In the genomic region with DNA sequence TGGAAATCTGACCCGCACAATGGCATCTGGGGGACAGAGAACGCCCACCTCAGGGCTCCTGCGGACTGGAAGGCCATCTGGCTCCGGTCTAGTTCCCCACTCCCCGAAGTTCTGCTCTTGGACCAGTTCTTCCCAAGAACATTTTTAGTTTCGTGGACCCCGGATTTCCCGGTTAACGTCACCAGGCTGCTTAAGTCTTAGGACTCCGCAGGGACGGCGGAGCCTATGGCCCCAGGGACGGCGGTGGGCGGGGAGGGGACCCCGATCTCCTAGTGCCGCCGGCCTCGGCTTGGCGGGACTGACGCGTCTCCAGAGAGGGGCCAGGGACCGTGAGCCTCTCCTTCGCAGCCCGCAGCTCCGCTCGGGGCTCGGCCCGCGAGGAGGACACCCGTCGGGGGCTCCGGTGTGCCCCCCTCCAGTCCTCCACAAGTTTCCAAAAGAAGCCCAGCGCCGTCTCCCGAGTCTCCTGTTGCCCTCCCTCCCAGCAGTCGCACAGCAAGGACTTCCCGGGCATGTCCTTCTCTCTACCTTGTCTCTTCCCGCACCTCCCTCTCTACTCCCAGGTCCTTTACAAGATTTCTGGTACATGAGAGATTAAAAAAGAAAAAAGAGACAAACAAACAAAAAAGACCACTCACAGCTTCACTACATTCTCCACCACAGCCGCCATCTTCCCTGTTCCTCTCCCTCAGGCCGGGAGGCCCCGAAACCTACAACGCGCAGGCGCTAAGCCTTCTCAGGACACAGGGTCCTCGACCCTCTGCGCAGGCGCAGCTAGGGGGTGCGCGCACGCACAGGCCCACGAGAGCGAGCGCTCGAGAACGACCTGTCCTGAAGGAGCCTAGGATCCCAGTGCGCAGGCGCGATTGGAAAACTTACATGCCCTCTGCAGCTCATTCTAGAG, we compare ENCODE assay signal across 7 mouse cellular contexts. TPM values are rescaled to one million over a fixed set of nuclear protein-coding genes. Genes with fewer than 3 reads are reported as not detected.
A peak's percentile ranks its signal among the peaks of the same experiment; 100 is the strongest.
DNase-seq lines count a peak whose midpoint lies in the region; ATAC-seq lines count a peak whose summit lies in the region.

No protein-coding gene starts in this region.

- peak; percentile 99 for DNase-seq in adrenal gland, postnatal 25 days
- DNase-seq in heart, adult 11 months: peak; percentile 100
- DNase-seq in kidney, adult 18-20 months: peak; percentile 99
- DNase-seq in limb, embryonic 11.5 days (ENCODE audit: low spot score): peak; percentile 100
- peak; percentile 100 for DNase-seq in midbrain, embryonic 14.5 days
- DNase-seq in spleen, adult 18-20 months: peak; percentile 97 to 98

- peak overlapping the region; percentile 91 for H3K27ac ChIP-seq in embryonic facial prominence, embryonic 12.5 days
- peak overlapping the region; percentile 64 for H3K27ac ChIP-seq in limb, embryonic 11.5 days (replicated peaks; ENCODE audit: low read depth, low read length)
- peak overlapping the region; percentile 77 for H3K27ac ChIP-seq in midbrain, embryonic 14.5 days (replicated peaks; ENCODE audit: low read depth, low read length)

- H3K9ac ChIP-seq in embryonic facial prominence, embryonic 12.5 days: peak overlapping the region; percentile 98
- peak overlapping the region; percentile 95 for H3K9ac ChIP-seq in limb, embryonic 11.5 days (ENCODE audit: low read length)
- peak overlapping the region; percentile 81 for H3K9ac ChIP-seq in midbrain, embryonic 14.5 days (replicated peaks; ENCODE audit: low read length)

- peak overlapping the region; percentile 97 for H3K4me3 ChIP-seq in embryonic facial prominence, embryonic 12.5 days
- peak overlapping the region; percentile 80 for H3K4me3 ChIP-seq in limb, embryonic 11.5 days (ENCODE audit: low read depth, low read length)
- H3K4me3 ChIP-seq in midbrain, embryonic 14.5 days (replicated peaks; ENCODE audit: low read depth, low read length): peak overlapping the region; percentile 95

- H3K36me3 ChIP-seq in embryonic facial prominence, embryonic 12.5 days: no peaks in the 10 kb centered on the region; the same call in 1 of the 2 replicates
- no peaks in the 10 kb centered on the region for H3K36me3 ChIP-seq in limb, embryonic 11.5 days (ENCODE audit: control insufficient read depth, insufficient read depth, low read length)
- peaks cover 11% of the 10 kb centered on the region for H3K36me3 ChIP-seq in midbrain, embryonic 14.5 days (ENCODE audit: control insufficient read depth, insufficient read depth, low read length)

- peak overlapping the region; percentile 72 for H3K4me2 ChIP-seq in embryonic facial prominence, embryonic 12.5 days (replicated peaks)
- H3K4me2 ChIP-seq in limb, embryonic 11.5 days (ENCODE audit: low read depth, severe bottlenecking): peak overlapping the region; percentile 54
- peak overlapping the region; percentile 79 for H3K4me2 ChIP-seq in midbrain, embryonic 14.5 days (ENCODE audit: low read length)

- peaks cover 18% of the 10 kb centered on the region for H3K4me1 ChIP-seq in embryonic facial prominence, embryonic 12.5 days
- peaks cover 13% of the 10 kb centered on the region for H3K4me1 ChIP-seq in limb, embryonic 11.5 days (ENCODE audit: control insufficient read depth, insufficient read depth, low read length)
- H3K4me1 ChIP-seq in midbrain, embryonic 14.5 days (ENCODE audit: control insufficient read depth, insufficient read depth, low read length): peaks cover 27% of the 10 kb centered on the region

- peak; percentile 91 for ATAC-seq in embryonic facial prominence, embryonic 12.5 days (ENCODE audit: insufficient number of reproducible peaks, insufficient read depth, low FRiP score, low TSS enrichment)
- peak; percentile 88 for ATAC-seq in limb, embryonic 11.5 days (ENCODE audit: insufficient number of reproducible peaks, low FRiP score, low TSS enrichment, low read depth)
- ATAC-seq in midbrain, embryonic 14.5 days (ENCODE audit: low FRiP score, low TSS enrichment): peak; percentile 92

- no peaks in the 10 kb centered on the region for H3K27me3 ChIP-seq in embryonic facial prominence, embryonic 12.5 days
- no peaks in the 10 kb centered on the region for H3K27me3 ChIP-seq in limb, embryonic 11.5 days (ENCODE audit: control insufficient read depth, insufficient read depth, low read length)
- no peaks in the 10 kb centered on the region for H3K27me3 ChIP-seq in midbrain, embryonic 14.5 days (ENCODE audit: control insufficient read depth, insufficient read depth, low read length)

- H3K9me3 ChIP-seq in embryonic facial prominence, embryonic 12.5 days: no peaks in the 10 kb centered on the region
- no peaks in the 10 kb centered on the region for H3K9me3 ChIP-seq in limb, embryonic 11.5 days (ENCODE audit: control insufficient read depth, low read length)
- no peaks in the 10 kb centered on the region for H3K9me3 ChIP-seq in midbrain, embryonic 14.5 days (ENCODE audit: control insufficient read depth, low read length)

- under 1% methylated on average over 59 of the region's 59 CpGs for whole genome bisulfite sequencing in embryonic facial prominence, embryonic 12.5 days
- under 1% methylated on average over 56 of the region's 59 CpGs for WGBS in limb, embryonic 11.5 days
- WGBS in midbrain, embryonic 14.5 days: under 1% methylated on average over 59 of the region's 59 CpGs

RNA-seq across cellular contexts. Expression of a gene that starts 0.5 kb away (rescaled TPM):
- 88.9 and 103 TPM in 2 replicates for total RNA-seq in adrenal gland, postnatal 25 days (2021)
- 192 and 207 TPM in 2 replicates for polyA plus RNA-seq in embryonic facial prominence, embryonic 12.5 days (2016; fragmentation: Nextera tagmentation; extraction: Ambion mirVana)
- 209 and 218 TPM in 2 replicates for polyA plus RNA-seq in limb, embryonic 11.5 days (2014; fragmentation: Nextera tagmentation; extraction: Ambion mirVana)
- 96.6 and 108 TPM in 2 replicates for polyA plus RNA-seq in midbrain, embryonic 14.5 days (2014; fragmentation: Nextera tagmentation; extraction: Ambion mirVana)

RNA-seq across cellular contexts. Expression of a gene that starts 12.3 kb away (rescaled TPM):
- 6.2 and 8.5 TPM in 2 replicates for total RNA-seq in adrenal gland, postnatal 25 days (2021)
- 3.6 and 4.2 TPM in 2 replicates for polyA plus RNA-seq in embryonic facial prominence, embryonic 12.5 days (2016; fragmentation: Nextera tagmentation; extraction: Ambion mirVana)
- polyA plus RNA-seq in limb, embryonic 11.5 days (2014; fragmentation: Nextera tagmentation; extraction: Ambion mirVana): 1.5 and 2.2 TPM in 2 replicates
- 12.3 and 16.2 TPM in 2 replicates for polyA plus RNA-seq in midbrain, embryonic 14.5 days (2014; fragmentation: Nextera tagmentation; extraction: Ambion mirVana)

RNA-seq across cellular contexts. Expression of a gene that starts 18.4 kb away (rescaled TPM):
- 1.3 and 2.0 TPM in 2 replicates for total RNA-seq in adrenal gland, postnatal 25 days (2021)
- 5.3 and 6.3 TPM in 2 replicates for polyA plus RNA-seq in embryonic facial prominence, embryonic 12.5 days (2016; fragmentation: Nextera tagmentation; extraction: Ambion mirVana)
- polyA plus RNA-seq in limb, embryonic 11.5 days (2014; fragmentation: Nextera tagmentation; extraction: Ambion mirVana): 4.7 and 5.1 TPM in 2 replicates
- polyA plus RNA-seq in midbrain, embryonic 14.5 days (2014; fragmentation: Nextera tagmentation; extraction: Ambion mirVana): 9.9 and 10.8 TPM in 2 replicates

RNA-seq across cellular contexts. Expression of a gene that starts 34.7 kb away (rescaled TPM):
- total RNA-seq in adrenal gland, postnatal 25 days (2021): 39.1 and 39.7 TPM in 2 replicates
- 2.0 and 3.1 TPM in 2 replicates for polyA plus RNA-seq in embryonic facial prominence, embryonic 12.5 days (2016; fragmentation: Nextera tagmentation; extraction: Ambion mirVana)
- 1.5 TPM in 2 replicates for polyA plus RNA-seq in limb, embryonic 11.5 days (2014; fragmentation: Nextera tagmentation; extraction: Ambion mirVana)
- 0.73 and 1.2 TPM in 2 replicates for polyA plus RNA-seq in midbrain, embryonic 14.5 days (2014; fragmentation: Nextera tagmentation; extraction: Ambion mirVana)

RNA-seq across cellular contexts. Expression of a gene that starts 37.3 kb away (rescaled TPM):
- total RNA-seq in adrenal gland, postnatal 25 days (2021): 40.4 and 63.3 TPM in 2 replicates
- polyA plus RNA-seq in embryonic facial prominence, embryonic 12.5 days (2016; fragmentation: Nextera tagmentation; extraction: Ambion mirVana): 35.3 and 41.4 TPM in 2 replicates
- polyA plus RNA-seq in limb, embryonic 11.5 days (2014; fragmentation: Nextera tagmentation; extraction: Ambion mirVana): 21.2 and 24.4 TPM in 2 replicates
- 8.3 and 12.2 TPM in 2 replicates for polyA plus RNA-seq in midbrain, embryonic 14.5 days (2014; fragmentation: Nextera tagmentation; extraction: Ambion mirVana)

Comparison
In these comparisons a context has a peak if more than half of its experiments do, and no peak if none do; other contexts are left out.
1. Peak in every context shown above with its lines: DNase-seq, ATAC-seq, H3K4me3 ChIP-seq and H3K27ac ChIP-seq.